Mouse (Mus musculus): ENCODE measurements around the gene Gm10972.
"Not testable (repeated sequence)": the region's sequence is repeated elsewhere in the genome, so short reads cannot be mapped to it uniquely, and the experiment has no call there.

- TF ChIP-seq CTCF (IDR thresholded peaks at IDR 0.05; ENCODE audit: borderline replicate concordance, insufficient read depth, low read length); POLR2A (IDR thresholded peaks at IDR 0.05; ENCODE audit: low read depth, low read length): not testable (repeated sequence)
These were observed 15.8 kb downstream of the Gm10972 start, which contains the start of gene Tuft1 for GRCm38 (mm10) chr3:94658740-94659095.

Data from embryonic fibroblast, embryonic 13.5 days (primary cell).